Mouse (Mus musculus) left cerebral cortex, adult 2 months (tissue): ENCODE results near the gene Clstn1. TPM values are rescaled to one million over a fixed set of nuclear protein-coding genes. Genes with fewer than 3 reads are reported as not detected.

Experiments used
- DNase-seq, 2 experiments: peaks; one replicate each; pipeline ENCODE4 v3.0.0; 2021 to 2022; ENCODE audit warnings: low spot score in 2 of 2, mixed read lengths in 1 of 2; ENCODE audit errors: extremely low spot score in 1 of 2
- H3K27ac ChIP-seq: fragments of 200-600 bp; 2 replicates; pipeline ENCODE4 v1.8.1; 2022
- H3K4me3 ChIP-seq: fragments of 200-600 bp; 2 replicates; pipeline ENCODE4 v1.8.1; 2022
- CTCF ChIP-seq: fragments of 200-600 bp; IDR thresholded peaks from 2 replicates; pipeline ENCODE4 v1.8.1; 2022; ENCODE audit warnings: antibody characterized with exemption, mild to moderate bottlenecking, moderate library complexity
- intact Hi-C: fragments of 180-260 bp; cut with DNase I; formaldehyde crosslinking; loops from one replicate; pipeline ENCODE4 v1.15.1; 2025
- total RNA-seq, 2 experiments: library from RNA; stranded (reverse); gene quantifications; 2 replicates each; pipeline ENCODE4 v1.2.3; 2021

Gene Clstn1
- total RNA-seq, 2 experiments from 2014 or later: 1,405 to 1,413 TPM

GRCm38 (mm10) chr4:149671175-149671574 is 84.9 kb downstream of the Clstn1 start:
- no peak for TF ChIP-seq CTCF
- H3K4me3 ChIP-seq: no peak overlapping the region
- intact Hi-C loops: no loop called here

GRCm38 (mm10) chr4:149672747-149673146 is 86.5 kb downstream of the Clstn1 start:
- no peak for DNase-seq

More at GRCm38 (mm10) chr4:149671175-149671574, 84.9 kb downstream of the Clstn1 start:
- no peak for DNase-seq
- no peak overlapping the region for H3K27ac ChIP-seq

GRCm38 (mm10) chr4:149674814-149675377 is 88.6 kb downstream of the Clstn1 start:
- peak overlapping the region; percentile 75 for H3K27ac ChIP-seq
- no peak for TF ChIP-seq CTCF
- DNase-seq: no peak
- H3K4me3 ChIP-seq: peak overlapping the region; percentile 87
- intact Hi-C loops: no loop called here

More at GRCm38 (mm10) chr4:149672747-149673146, 86.5 kb downstream of the Clstn1 start:
- no peak overlapping the region for H3K27ac ChIP-seq
- intact Hi-C loops: no loop called here
- H3K4me3 ChIP-seq: no peak overlapping the region
- TF ChIP-seq CTCF: no peak

GRCm38 (mm10) chr4:149675378-149676261 is 89.4 kb downstream of the Clstn1 start:
- H3K27ac ChIP-seq: peak overlapping the region; percentile 75
- intact Hi-C loops: no loop called here
- peak overlapping the region; percentile 87 for H3K4me3 ChIP-seq
- TF ChIP-seq CTCF: no peak
- peak; percentile 76 to 81 for DNase-seq

- DNase-seq: no peak
- no peak overlapping the region for H3K27ac ChIP-seq
- H3K4me3 ChIP-seq: no peak overlapping the region
- no peak for TF ChIP-seq CTCF
- intact Hi-C loops: no loop called here
These were observed 91.7 kb downstream of the Clstn1 start for GRCm38 (mm10) chr4:149678006-149678405.

GRCm38 (mm10) chr4:149679056-149679770 is 92.9 kb downstream of the Clstn1 start:
- no peak overlapping the region for H3K4me3 ChIP-seq
- H3K27ac ChIP-seq: no peak overlapping the region
- TF ChIP-seq CTCF: no peak
- intact Hi-C loops: no loop called here
- DNase-seq: no peak

- no peak for DNase-seq
- no peak for TF ChIP-seq CTCF
- Histone ChIP-seq H3K4me3 (no peak overlapping the region), H3K27ac (no peak overlapping the region)
- intact Hi-C loops: no loop called here
These were observed 97.6 kb downstream of the Clstn1 start for GRCm38 (mm10) chr4:149683875-149684274.

- H3K4me3 ChIP-seq: no peak overlapping the region
- intact Hi-C loops: no loop called here
- no peak for TF ChIP-seq CTCF
These were observed 98.8 kb downstream of the Clstn1 start for GRCm38 (mm10) chr4:149684841-149685623.

GRCm38 (mm10) chr4:149688861-149689260 is 102.6 kb downstream of the Clstn1 start:
- DNase-seq: no peak
- no peak for TF ChIP-seq CTCF
- intact Hi-C loops: no loop called here

More at GRCm38 (mm10) chr4:149684841-149685623, 98.8 kb downstream of the Clstn1 start:
- H3K27ac ChIP-seq: no peak overlapping the region
- no peak for DNase-seq

GRCm38 (mm10) chr4:149689822-149690700 is 103.8 kb downstream of the Clstn1 start:
- no peak for DNase-seq

More at GRCm38 (mm10) chr4:149688861-149689260, 102.6 kb downstream of the Clstn1 start:
- Histone ChIP-seq H3K4me3 (no peak overlapping the region), H3K27ac (no peak overlapping the region)

More at GRCm38 (mm10) chr4:149689822-149690700, 103.8 kb downstream of the Clstn1 start:
- Histone ChIP-seq H3K27ac (no peak overlapping the region), H3K4me3 (no peak overlapping the region)
- TF ChIP-seq CTCF: no peak
- intact Hi-C loops: no loop called here
